1 mouse cellular context compared by ENCODE assay signal in the genomic region with DNA sequence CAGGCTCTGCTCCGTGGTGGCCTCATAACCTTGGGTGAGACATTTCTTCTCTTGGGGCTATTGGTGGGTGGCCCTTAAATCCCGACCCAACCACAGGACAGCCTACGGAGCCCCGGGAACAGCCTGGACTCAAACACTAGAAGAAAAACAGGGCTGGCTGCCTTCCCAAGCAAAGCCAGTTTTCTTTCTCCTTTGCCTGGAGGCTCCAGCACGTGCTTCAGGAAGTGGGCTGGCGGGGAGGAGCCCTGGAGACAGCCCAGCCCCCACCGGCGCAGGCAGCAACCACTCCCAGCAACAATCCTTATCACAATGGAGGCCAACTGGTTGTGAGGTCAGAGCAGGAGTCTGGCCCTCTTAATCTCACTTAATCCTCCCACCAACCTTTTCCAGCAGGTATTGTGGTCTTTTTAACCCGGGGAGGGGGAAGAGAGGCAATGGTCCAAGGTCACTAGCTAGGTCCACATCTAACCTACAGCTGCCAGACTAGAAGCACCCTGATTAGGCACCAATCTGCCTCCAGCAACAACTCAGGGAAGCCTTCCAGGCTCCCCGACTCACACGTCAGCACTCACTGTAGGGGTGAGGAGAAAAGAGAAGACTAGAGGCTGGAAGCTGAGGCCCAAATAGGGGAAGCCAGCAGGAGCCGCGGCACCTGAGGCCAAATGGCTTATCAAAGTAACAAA.
A peak's percentile ranks its signal among the peaks of the same experiment; 100 is the strongest.
TF ChIP-seq lines count a peak whose summit lies in the region.

No protein-coding gene starts in this region.

TF ChIP-seq in CH12.LX, 34 proteins besides CTCF, POLR2A, EP300 and RAD21:
- TF ChIP-seq JUN (IDR thresholded peaks at IDR 0.05; ENCODE audit: insufficient read depth, low read depth, low read length): no peak
- no peak for TF ChIP-seq ZC3H11A (IDR thresholded peaks at IDR 0.05; ENCODE audit: low read depth, low read length)
- TF ChIP-seq ELF1 (IDR thresholded peaks at IDR 0.05; ENCODE audit: low read depth, low read length): no peak
- no peak for TF ChIP-seq ETS1 (conservative IDR thresholded peaks at IDR 0.05; ENCODE audit: low read depth, low read length)
- no peak for TF ChIP-seq NRF1 (IDR thresholded peaks at IDR 0.05; ENCODE audit: low read depth, low read length)
- no peak for TF ChIP-seq MAZ (IDR thresholded peaks at IDR 0.05; ENCODE audit: low read depth, low read length)
- no peak for TF ChIP-seq GABPA (IDR thresholded peaks at IDR 0.05; ENCODE audit: insufficient replicate concordance, low read depth, low read length)
- TF ChIP-seq BHLHE40 (IDR thresholded peaks at IDR 0.05; ENCODE audit: low read depth, low read length): peak; percentile 83
- TF ChIP-seq TCF12 (IDR thresholded peaks at IDR 0.05; ENCODE audit: low read depth, low read length): no peak
- TF ChIP-seq MAFK (IDR thresholded peaks at IDR 0.05; ENCODE audit: insufficient replicate concordance, low read length): no peak
- TF ChIP-seq ZMIZ1 (IDR thresholded peaks at IDR 0.05; ENCODE audit: low read depth, low read length): no peak
- no peak; the same call in 1 of the 2 replicates for TF ChIP-seq SIN3A (IDR thresholded peaks at IDR 0.05; ENCODE audit: low read length)
- TF ChIP-seq JUND (conservative IDR thresholded peaks at IDR 0.05; ENCODE audit: low read depth, low read length): no peak
- TF ChIP-seq SMC3 (IDR thresholded peaks at IDR 0.05; ENCODE audit: low read depth, low read length): no peak
- no peak for TF ChIP-seq NELFE (IDR thresholded peaks at IDR 0.05; ENCODE audit: low read depth, low read length)
- peak; percentile 27; the same call in 1 of the 2 replicates for TF ChIP-seq CHD2 (IDR thresholded peaks at IDR 0.05; ENCODE audit: low read length)
- no peak for TF ChIP-seq IRF4 (IDR thresholded peaks at IDR 0.05; ENCODE audit: low read depth, low read length)
- TF ChIP-seq MXI1 (IDR thresholded peaks at IDR 0.05; ENCODE audit: low read depth, low read length): peak; percentile 35; the same call in 1 of the 2 replicates
TF ChIP-seq in CH12.LX: peak in this region for 3.
